Mouse (Mus musculus): ENCODE measurements around the gene Vps13a. TPM values are rescaled to one million over a fixed set of nuclear protein-coding genes. Genes with fewer than 3 reads are reported as not detected.

Vps13a gene
- 0.29 and 0.38 TPM in 2 replicates for polyA plus RNA-seq (2012; rRNA removed; ENCODE audit: low replicate concordance)

DNA sequence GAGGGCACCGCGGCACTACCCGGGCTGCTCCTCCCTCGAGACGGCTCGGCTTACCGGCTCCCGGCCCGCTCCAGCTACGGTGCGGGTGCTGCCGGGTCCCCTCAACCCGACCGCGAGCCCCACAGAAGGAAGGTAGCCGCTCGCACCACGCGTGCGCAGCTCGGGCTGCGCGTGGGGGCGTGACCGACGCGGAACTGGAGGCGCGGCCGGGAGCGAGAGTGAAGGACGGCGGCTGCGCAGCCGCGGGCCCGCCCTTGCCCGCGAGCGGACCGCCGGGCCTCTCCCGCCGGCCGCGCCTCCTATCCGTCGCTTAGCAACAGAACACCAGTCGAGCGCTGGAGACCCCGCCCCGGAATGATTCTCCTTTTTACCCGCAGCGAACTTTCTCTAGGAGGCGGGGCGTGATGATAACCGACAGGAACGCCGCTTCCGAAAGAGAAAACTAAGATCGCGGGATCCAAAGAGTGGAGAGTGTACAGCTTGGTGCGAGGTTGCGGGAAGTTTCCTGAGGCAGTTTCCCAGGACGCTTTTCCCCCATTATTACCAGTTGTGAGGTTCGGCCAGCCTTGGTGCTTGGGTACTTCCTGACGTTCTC is at the start of gene Vps13a:
Gene Vps13a, minus strand, starts transcription at position 144 of the 595 bp plus-strand sequence.

Other genes starting within 250 kb of the Vps13a start
- gene Foxb2, start 92.9 kb upstream of the Vps13a start, polyA plus RNA-seq (2012; rRNA removed; ENCODE audit: low replicate concordance), result not detected in 2 replicates
- 0.26 and 0.35 TPM in 2 replicates for gene Prune2, start 175.2 kb upstream of the Vps13a start, polyA plus RNA-seq (2012; rRNA removed; ENCODE audit: low replicate concordance)

Measured in duodenum, adult 2 months (tissue).